Mouse (Mus musculus) limb, embryonic 10.5 days (tissue): ENCODE results near the gene Ccnb1. TPM values are rescaled to one million over a fixed set of nuclear protein-coding genes. Genes with fewer than 3 reads are reported as not detected.
"Not testable (repeated sequence)": the region's sequence is repeated elsewhere in the genome, so short reads cannot be mapped to it uniquely, and the experiment has no call there.

Source experiments
- DNase-seq: peaks from one replicate; pipeline ENCODE4 v3.0.0-alpha.2; 2017; ENCODE audit warnings: low spot score
- H3K27ac ChIP-seq: fragments of 300-500 bp; sonication (generic); 2 replicates; pipeline ENCODE4 v1.5.1; 2016; ENCODE audit warnings: mild to moderate bottlenecking
- H3K27me3 ChIP-seq: fragments of 300-500 bp; sonication (generic); 2 replicates; pipeline ENCODE4 v1.6.1; 2016; ENCODE audit warnings: low read depth, mild to moderate bottlenecking; ENCODE audit not compliant: poor library complexity, severe bottlenecking
- H3K36me3 ChIP-seq: fragments of 300-500 bp; sonication (generic); 2 replicates; pipeline ENCODE4 v1.6.1; 2016; ENCODE audit warnings: mild to moderate bottlenecking, moderate library complexity
- H3K4me1 ChIP-seq: fragments of 300-500 bp; sonication (generic); 2 replicates; pipeline ENCODE4 v1.6.1; 2016
- H3K4me3 ChIP-seq: fragments of 300-500 bp; sonication (generic); 2 replicates; pipeline ENCODE4 v1.5.1; 2016; ENCODE audit warnings: mild to moderate bottlenecking, moderate library complexity
- H3K9me3 ChIP-seq: fragments of 300-500 bp; sonication (generic); replicated peaks from 2 replicates; pipeline ENCODE4 v1.6.1; 2016; ENCODE audit warnings: mild to moderate bottlenecking
- WGBS: fragments of 180-500 bp; shearing (Covaris S2); methylation state at CpG from one replicate; pipeline ENCODE4 v1.1.7; 2016; 5-methylcytosine and 5-hydroxymethylcytosine counted together
- polyA plus RNA-seq: library from polyadenylated mRNA; unstranded; fragments of >200 nt; fragmentation: Nextera tagmentation; extraction: Ambion mirVana; gene quantifications from 2 replicates; pipeline ENCODE4 v1.2.1, GENCODE M21; 2016

Gene Ccnb1
- polyA plus RNA-seq, 1 experiment from 2014 or later = 409 TPM

DNA sequence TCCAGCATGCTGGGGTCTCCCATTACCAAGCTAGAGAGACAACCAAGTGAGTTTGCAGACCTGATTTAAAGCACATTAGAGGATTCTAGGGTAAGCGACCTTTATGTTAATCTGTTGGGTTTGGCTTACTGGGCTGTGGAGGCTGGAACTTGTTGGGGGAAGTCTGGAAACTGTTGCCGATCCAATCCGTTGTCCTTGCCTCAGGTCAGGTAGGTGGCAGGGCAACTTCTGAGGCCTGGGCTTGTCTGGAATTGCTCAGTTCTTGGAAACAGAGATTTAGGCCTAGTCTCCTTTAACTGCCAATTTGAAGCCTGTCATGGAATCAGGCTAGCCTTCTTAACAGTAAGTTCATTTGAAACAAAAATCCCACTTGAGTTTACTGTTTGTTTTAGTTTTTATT lies 2.7 kb upstream of the Ccnb1 start:
- DNase-seq = no peak
- 88% methylated on average over 3 of the region's 3 CpGs for WGBS
- H3K27me3 ChIP-seq = no peaks in the 10 kb centered on the region
- H3K4me1 ChIP-seq = peaks cover 12% of the 10 kb centered on the region
- no peak overlapping the region for H3K27ac ChIP-seq
- H3K4me3 ChIP-seq = no peak overlapping the region
- peaks cover 11% of the 10 kb centered on the region for H3K36me3 ChIP-seq
- H3K9me3 ChIP-seq = no peaks in the 10 kb centered on the region

DNA sequence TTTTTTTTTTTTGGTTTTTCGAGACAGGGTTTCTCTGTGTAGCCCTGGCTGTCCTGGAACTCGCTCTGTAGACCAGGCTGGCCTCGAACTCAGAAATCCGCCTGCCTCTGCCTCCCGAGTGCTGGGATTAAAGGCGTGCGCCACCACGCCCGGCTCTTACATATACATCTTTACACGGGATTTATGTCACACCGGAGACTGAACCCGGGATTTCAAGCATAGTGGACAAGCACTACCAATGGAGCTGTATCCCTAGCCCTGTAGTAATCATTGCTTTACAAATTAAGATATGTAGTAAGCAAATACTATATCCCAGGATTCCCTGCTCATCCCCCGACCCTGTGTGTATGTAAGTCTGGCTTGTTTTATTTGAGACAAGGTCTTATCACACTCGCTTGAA lies 1.7 kb upstream of the Ccnb1 start:
- DNase-seq, H3K27ac ChIP-seq, H3K9me3 ChIP-seq, H3K27me3 ChIP-seq, H3K4me3 ChIP-seq: not testable (repeated sequence)
- H3K4me1 ChIP-seq = peaks cover 17% of the 10 kb centered on the region
- H3K36me3 ChIP-seq = peaks cover 22% of the 10 kb centered on the region
- 92% methylated on average over 13 of the region's 14 CpGs for WGBS

DNA sequence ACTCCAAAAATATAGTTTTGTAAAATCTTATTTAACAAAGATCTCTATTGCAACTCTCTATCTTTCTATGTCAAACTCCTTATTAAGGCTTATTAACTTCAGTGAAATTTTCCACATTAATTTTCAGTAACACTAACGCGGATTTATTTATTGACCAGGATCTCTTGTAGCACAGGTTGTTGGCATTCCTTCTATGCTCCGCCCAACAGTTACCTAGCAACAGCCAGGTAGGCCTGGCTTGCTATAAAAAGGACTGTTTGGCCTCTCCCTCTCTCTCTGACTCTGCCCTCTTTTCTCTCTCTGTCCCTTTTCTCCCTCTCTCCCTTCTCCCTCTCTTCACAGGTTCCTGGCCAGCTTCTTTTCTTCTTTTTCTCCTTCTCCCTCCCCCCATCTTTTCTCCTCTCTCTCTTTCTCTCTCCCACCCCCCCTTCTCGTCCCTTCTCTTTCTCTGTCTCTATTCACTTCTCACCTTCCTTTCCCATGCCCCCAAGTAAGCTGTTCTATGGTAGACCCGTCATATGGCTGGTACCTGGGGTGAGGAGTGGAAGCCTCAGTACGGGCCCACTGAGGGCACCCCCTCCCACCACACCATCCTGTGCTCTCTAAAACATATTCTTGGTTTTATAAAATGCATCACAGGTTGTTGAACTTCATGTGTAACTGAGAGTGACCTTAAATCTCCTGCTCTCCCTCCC lies 1.1 kb upstream of the Ccnb1 start:
- Histone ChIP-seq H3K27ac (no peak overlapping the region), H3K4me3 (no peak overlapping the region), H3K36me3 (peaks cover 28% of the 10 kb centered on the region), H3K9me3 (no peaks in the 10 kb centered on the region), H3K4me1 (peaks cover 17% of the 10 kb centered on the region), H3K27me3 (no peaks in the 10 kb centered on the region)
- no peak for DNase-seq
- WGBS = 72% methylated on average over 6 of the region's 6 CpGs

DNA sequence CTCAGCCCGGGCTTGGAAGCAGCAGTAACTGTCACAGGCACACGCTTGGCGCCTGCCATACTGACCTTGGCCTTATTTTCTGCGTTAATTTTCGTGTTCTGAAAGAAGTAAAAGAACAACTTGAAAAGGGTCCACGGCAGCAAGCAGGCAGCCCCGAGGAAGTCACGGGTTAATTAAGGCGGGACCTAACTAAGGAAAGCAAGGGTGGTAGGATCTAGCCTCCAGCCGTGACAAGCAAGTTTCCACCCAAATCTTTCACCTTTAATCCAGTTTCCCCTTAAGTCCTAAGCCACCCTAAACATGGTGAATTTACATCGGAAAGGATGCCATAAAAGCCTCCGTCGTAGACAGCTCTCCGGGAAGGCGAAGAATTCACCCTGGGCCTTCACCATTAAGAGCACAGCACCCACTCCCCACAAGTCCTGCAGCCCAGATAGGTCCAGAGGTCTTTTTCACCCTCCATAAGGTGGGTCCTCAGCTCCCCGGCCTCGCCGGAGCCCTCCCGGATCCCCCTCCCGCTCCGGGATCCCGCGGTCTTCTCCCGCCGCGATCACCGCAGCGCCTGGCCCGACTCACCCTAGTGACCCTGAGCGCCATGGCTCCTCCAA lies 460 bp downstream of the Ccnb1 start:
- Histone ChIP-seq H3K27me3 (no peaks in the 10 kb centered on the region), H3K36me3 (peaks cover 43% of the 10 kb centered on the region), H3K9me3 (no peaks in the 10 kb centered on the region), H3K27ac (peak overlapping the region; percentile 98), H3K4me3 (peak overlapping the region; percentile 95), H3K4me1 (peaks cover 17% of the 10 kb centered on the region)
- WGBS = under 1% methylated on average over 30 of the region's 30 CpGs
- DNase-seq = peak; percentile 39

DNA sequence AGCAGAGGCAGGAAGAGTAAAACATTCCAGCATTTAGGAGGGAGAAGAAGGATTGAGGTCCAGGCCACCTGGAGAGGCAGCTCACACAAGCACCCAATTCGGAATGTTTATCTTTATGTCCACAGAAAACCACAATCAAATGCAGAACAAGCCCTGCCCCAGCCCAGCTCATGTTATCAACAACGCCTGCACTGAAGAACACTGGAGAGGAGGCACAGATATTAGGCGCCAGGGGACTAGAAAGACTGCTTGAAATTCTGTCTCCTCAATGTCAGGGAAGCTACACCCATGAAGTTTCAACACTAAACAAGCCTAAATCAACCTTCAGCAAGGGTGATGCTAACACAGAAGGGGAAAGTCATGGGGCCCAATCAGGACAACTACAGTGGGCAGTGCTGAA lies 8.9 kb downstream of the Ccnb1 start:
- Histone ChIP-seq H3K27ac (no peak overlapping the region), H3K9me3 (no peaks in the 10 kb centered on the region), H3K27me3 (no peaks in the 10 kb centered on the region), H3K4me3 (no peak overlapping the region), H3K4me1 (peaks cover 10% of the 10 kb centered on the region), H3K36me3 (peaks cover 71% of the 10 kb centered on the region)
- 89% methylated on average over 3 of the region's 3 CpGs for WGBS
- no peak for DNase-seq

DNA sequence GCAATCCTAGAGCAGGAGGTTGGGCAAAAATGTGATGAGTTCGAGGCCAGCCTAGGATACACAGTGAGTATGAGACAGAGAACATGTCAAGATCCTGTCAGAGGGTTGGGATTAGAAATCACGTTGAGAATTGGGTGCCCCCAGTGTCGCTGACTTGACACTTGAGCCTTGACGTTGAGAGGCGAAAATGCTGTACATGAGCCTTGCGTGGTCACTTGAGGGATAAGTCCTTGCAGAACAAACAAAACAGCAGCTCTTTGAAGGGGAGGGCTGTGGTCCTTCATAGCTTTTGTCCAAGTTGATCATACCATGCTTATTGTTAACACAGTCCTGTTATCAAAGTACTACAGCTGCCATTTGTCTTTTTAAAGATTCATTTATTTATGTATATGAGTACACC lies 9.7 kb downstream of the Ccnb1 start:
- no peak for DNase-seq
- Histone ChIP-seq H3K4me1 (peaks cover 10% of the 10 kb centered on the region), H3K27ac (no peak overlapping the region), H3K9me3 (no peaks in the 10 kb centered on the region), H3K27me3 (no peaks in the 10 kb centered on the region), H3K36me3 (peaks cover 71% of the 10 kb centered on the region), H3K4me3 (no peak overlapping the region)
- 73% methylated on average over 6 of the region's 6 CpGs for WGBS

DNA sequence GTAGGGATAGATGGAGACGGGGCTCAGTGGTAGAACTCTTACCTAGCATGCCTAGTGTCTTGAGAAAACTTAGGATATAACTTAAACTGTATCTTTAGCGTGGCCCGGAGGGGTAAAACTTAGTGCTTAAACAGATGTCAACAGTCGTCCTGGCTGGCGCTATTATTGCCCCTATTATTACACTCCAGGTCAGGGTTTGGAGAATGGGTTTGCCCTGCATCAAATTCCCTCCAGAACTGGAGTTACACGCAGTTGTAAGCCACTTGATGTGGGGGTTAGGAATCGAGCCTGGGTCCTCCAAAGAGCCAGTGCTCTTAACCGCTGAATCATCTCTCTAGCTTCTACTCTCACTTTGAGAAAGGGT lies 10.3 kb downstream of the Ccnb1 start:
- H3K27ac ChIP-seq = peak overlapping the region; percentile 90; the same call in 1 of the 2 replicates

DNA sequence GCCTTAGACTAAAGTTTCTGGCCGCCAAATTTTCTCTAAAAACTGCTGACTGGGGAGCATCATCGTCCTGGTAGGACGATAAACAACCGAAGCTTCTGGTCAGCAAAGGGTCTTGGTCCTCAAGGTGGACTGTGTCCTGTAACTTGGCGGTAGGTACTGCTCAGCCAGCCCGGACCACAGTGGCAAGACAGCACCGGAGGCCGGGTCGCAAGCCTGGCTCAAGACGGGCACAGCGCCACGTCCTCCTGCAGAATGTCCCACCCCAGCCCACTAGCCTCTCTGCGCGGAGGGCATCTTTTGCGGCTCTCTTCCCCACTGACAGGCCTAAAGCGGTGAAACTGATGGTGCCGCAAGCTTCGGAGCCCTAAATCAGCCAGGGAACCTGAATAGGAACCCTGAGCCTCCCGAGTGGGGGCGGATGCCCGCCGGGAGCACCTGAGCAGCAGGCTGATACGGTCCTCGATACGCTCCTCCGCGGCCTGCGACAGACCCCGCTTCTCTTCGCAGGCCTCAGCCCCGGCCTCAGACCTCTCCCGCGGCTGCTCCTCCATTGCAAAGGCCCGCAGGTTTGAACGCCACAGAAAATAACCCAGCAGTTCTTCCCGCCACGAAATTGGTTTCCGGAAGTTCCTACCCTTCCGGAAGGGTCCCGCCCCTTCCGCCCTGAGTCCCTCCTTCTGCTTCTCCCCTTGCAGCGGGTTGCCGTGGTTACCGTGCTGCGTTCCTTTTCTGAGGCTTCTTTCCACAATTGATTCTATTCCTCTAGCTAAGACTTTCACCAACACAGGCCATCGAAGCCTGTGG lies 10.9 kb downstream of the Ccnb1 start, which contains the start of gene Cenph:
Gene Cenph (minus strand): TSS at position 648 of the 804 bp plus-strand sequence.
- Histone ChIP-seq H3K9me3 (no peaks in the 10 kb centered on the region), H3K36me3 (peaks cover 71% of the 10 kb centered on the region), H3K4me1 (peaks cover 10% of the 10 kb centered on the region), H3K4me3 (peak within 1 kb of the TSS; percentile 87), H3K27ac (peak within 1 kb of the TSS; percentile 90), H3K27me3 (no peaks in the 10 kb centered on the region)
- under 1% methylated on average over 46 of the region's 46 CpGs for WGBS
- peak; percentile 93 for DNase-seq

More for the DNA sequence above, 10.3 kb downstream of the Ccnb1 start:
- DNase-seq = no peak
- WGBS = 24% methylated on average over 8 of the region's 8 CpGs
- Histone ChIP-seq H3K4me1 (peaks cover 10% of the 10 kb centered on the region), H3K4me3 (peak overlapping the region; percentile 87), H3K36me3 (peaks cover 71% of the 10 kb centered on the region), H3K9me3 (no peaks in the 10 kb centered on the region), H3K27me3 (no peaks in the 10 kb centered on the region)

DNA sequence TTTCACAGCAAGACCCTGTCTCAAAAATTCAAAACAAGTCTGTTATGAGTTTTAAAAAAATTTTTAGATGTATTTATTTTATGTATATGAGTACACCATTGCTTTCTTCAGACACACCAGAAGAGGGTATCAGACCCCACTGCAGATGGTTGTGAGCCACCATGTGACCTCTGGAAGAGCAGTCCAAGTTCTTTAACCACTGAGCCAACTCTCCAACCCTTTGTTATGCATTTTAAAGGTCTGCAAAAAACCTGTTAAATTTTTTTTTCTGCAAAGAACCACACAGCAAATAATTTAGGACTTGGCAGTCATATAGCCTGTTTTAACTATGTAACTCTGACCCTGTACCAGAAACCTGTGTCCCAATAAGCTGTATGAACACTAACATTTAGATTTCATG lies 11.7 kb downstream of the Ccnb1 start:
- Histone ChIP-seq H3K4me1 (peaks cover 10% of the 10 kb centered on the region), H3K4me3 (peak overlapping the region; percentile 87), H3K27me3 (no peaks in the 10 kb centered on the region), H3K36me3 (peaks cover 71% of the 10 kb centered on the region), H3K27ac (no peak overlapping the region), H3K9me3 (no peaks in the 10 kb centered on the region)
- DNase-seq = no peak

DNA sequence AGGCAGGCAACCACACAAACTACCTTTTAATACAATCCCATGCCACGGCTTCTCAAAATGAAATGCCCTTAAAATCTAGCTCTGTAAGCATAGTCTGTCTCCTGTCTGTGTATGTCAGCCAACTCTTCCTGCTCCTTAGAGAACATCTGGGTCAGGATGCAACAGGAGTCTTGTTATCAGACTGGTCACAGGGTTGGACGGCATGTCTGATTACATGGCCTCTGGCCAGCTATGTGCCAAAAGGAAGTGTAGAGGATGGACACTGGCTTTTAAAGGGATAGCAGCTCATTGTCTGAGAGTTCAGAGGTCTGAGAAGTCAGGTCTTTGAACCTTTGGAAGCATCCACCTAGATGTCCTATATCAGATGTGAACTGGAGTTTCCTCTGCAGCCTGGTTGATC lies 31.0 kb downstream of the Ccnb1 start:
- no peak for DNase-seq
- Histone ChIP-seq H3K27ac (no peak overlapping the region), H3K4me3 (no peak overlapping the region), H3K27me3 (no peaks in the 10 kb centered on the region), H3K9me3 (no peaks in the 10 kb centered on the region), H3K36me3 (peaks cover 23% of the 10 kb centered on the region), H3K4me1 (no peaks in the 10 kb centered on the region)
- WGBS = 93% methylated on average over 2 of the region's 2 CpGs

DNA sequence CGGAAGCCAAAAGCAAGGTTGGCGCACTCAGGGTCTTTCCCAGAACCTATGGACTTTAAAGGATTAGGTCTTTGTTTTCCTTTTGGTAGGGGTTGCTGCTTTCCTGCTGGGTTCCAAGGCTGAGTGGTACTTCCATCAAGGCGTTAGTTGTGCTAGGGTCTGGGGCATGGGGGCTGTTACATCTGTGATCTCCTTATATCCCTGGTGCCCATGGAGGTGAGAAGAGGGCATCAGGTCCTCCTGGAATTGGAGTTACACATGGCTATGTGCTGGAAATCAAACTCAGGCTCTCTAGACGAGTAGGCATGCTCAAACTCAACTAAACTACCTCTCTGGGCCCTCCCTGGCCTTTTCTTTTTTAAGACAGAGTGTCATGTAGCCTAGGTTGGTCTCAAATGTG lies 32.2 kb downstream of the Ccnb1 start:
- Histone ChIP-seq H3K27ac (no peak overlapping the region), H3K27me3 (no peaks in the 10 kb centered on the region), H3K36me3 (peaks cover 11% of the 10 kb centered on the region), H3K4me3 (no peak overlapping the region), H3K4me1 (no peaks in the 10 kb centered on the region), H3K9me3 (no peaks in the 10 kb centered on the region)
- WGBS = 72% methylated on average over 4 of the region's 4 CpGs
- DNase-seq = no peak

DNA sequence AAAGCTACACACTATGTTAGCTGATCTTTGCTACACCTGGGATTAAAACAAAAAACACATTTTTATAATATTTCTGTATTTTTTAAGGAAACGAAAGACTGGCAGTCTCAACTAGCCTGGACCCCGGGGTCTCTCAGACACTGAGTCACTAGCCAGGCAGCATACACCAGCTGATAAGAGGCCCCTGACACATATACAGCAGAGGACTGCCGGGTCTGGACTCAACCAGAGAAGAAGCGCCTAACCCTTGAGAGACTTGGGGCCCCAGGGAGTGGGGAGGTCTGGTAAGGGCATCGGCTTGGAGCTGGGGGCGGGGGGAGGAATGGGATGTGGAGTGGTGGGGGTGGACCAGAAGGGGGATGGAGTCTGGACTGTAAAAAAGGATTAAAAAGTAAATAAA lies 33.4 kb downstream of the Ccnb1 start:
- no peaks in the 10 kb centered on the region for H3K4me1 ChIP-seq
- H3K27ac ChIP-seq = no peak overlapping the region
- 89% methylated on average over 6 of the region's 6 CpGs for WGBS
- H3K9me3 ChIP-seq = no peaks in the 10 kb centered on the region
- DNase-seq = no peak
- no peak overlapping the region for H3K4me3 ChIP-seq
- no peaks in the 10 kb centered on the region for H3K27me3 ChIP-seq
- 0 out of 2 replicates have a peak, but pooled peaks cover 2% of the 10 kb centered on the region for H3K36me3 ChIP-seq

DNA sequence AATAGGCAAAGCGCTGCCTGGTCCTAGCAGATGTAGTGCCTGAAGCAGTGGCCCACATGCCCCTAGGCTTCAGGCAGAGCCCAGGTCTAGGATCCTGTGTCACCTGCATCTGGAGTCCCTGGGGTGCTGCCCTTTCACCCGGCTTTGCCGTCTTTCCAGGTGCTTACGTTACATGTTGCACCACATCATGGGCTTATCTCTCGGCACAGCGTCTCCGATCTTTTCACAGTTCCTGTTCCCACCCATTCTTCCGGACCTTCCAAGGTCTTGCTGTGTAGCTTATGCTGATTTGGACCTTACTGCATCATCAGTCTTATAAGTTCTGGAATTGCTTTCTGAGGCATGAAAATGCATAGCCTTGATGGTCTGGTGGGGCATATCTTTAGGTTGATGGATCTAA lies 33.8 kb downstream of the Ccnb1 start:
- H3K27me3 ChIP-seq = no peaks in the 10 kb centered on the region
- H3K9me3 ChIP-seq = no peaks in the 10 kb centered on the region
- no peak overlapping the region for H3K4me3 ChIP-seq
- no peaks in the 10 kb centered on the region for H3K4me1 ChIP-seq
- 89% methylated on average over 8 of the region's 8 CpGs for WGBS
- H3K27ac ChIP-seq = no peak overlapping the region
- no peak for DNase-seq
- no peaks in the 10 kb centered on the region for H3K36me3 ChIP-seq
